Mouse (Mus musculus): Measurements from ENCODE around the gene Ccnk. TPM values are rescaled to one million over a fixed set of nuclear protein-coding genes. Genes with fewer than 3 reads are reported as not detected.

Gene Ccnk
- polyA plus RNA-seq, 1 experiment, result 35.6 TPM

DNA sequence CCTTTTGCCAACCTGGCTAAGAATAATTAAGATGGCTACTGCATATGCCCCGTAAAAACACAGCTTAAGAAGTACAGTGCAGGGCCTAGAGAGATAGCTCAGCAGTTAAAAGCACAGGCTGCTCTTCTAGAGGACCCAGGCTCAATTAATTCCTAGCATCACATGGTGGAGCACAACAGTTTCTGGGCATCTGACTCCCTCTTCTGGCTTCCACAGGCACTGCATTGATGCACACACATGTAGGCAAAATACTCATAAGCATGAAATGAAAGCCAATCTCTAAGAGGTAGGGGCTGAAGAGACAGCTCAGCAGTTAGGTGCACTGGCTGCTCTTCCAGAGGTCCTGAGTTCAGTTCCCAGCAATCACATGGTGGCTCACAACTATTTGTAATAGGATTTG is 17.3 kb upstream of the Ccnk start:
- TF ChIP-seq POLR2A (IDR thresholded peaks at IDR 0.05; ENCODE audit: low read depth, low read length) (no peak), CTCF (IDR thresholded peaks at IDR 0.05; ENCODE audit: borderline replicate concordance, insufficient read depth, low read length) (no peak)
- Histone ChIP-seq H3K27ac (ENCODE audit: insufficient read depth, low read length) (no peak overlapping the region), H3K4me1 (ENCODE audit: control insufficient read depth, insufficient read depth, low read length) (no peaks in the 10 kb centered on the region), H3K4me3 (ENCODE audit: insufficient read depth, low read length) (no peak overlapping the region)

DNA sequence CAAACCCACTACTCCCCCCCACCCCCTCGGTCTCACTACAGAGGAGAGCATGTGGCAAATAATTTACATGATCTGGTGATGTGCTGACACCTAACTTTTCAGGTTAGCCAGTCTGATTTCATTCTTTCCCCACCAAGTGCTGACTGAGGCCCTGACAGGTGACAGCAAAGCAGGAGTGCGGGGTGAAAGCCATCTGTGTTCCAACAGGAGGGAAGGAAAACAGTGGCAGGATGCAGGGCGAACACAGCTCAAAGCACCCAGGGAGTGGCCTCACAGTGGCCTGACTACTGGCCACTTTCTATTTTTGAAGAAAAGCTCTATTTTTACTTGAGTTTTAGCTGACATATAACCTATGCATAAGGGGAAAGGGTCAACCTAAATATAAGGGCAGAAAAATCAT is 15.7 kb upstream of the Ccnk start:
- H3K4me3 ChIP-seq (ENCODE audit: insufficient read depth, low read length), result no peak overlapping the region
- no peaks in the 10 kb centered on the region for H3K4me1 ChIP-seq (ENCODE audit: control insufficient read depth, insufficient read depth, low read length)
- TF ChIP-seq CTCF (IDR thresholded peaks at IDR 0.05; ENCODE audit: borderline replicate concordance, insufficient read depth, low read length), result no peak
- TF ChIP-seq POLR2A (IDR thresholded peaks at IDR 0.05; ENCODE audit: low read depth, low read length), result no peak
- H3K27ac ChIP-seq (ENCODE audit: insufficient read depth, low read length), result no peak overlapping the region

DNA sequence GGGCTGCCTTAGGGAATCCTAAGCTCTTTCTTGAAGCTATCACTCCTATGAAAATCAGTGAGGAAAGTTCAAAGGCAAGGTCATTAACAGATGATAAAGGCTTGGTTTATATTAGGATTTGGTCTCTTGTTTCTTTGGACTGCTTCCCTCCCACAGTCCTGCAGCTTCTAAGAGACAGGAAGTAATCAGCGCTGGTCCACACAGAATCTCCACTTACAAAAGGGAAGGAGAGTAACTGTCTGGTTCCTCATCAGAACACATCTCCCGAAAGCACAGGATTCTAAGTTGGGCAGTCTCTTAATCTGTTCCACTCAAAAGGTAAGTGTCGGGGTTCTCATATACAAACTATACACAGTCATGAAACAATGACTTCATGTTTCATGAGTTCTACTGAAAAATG is 10.5 kb upstream of the Ccnk start:
- H3K4me3 ChIP-seq (ENCODE audit: insufficient read depth, low read length), result no peak overlapping the region
- 0 out of 2 replicates have a peak, but pooled peaks cover 2% of the 10 kb centered on the region for H3K4me1 ChIP-seq (ENCODE audit: control insufficient read depth, insufficient read depth, low read length)
- H3K27ac ChIP-seq (ENCODE audit: insufficient read depth, low read length), result no peak overlapping the region
- no peak for TF ChIP-seq POLR2A (IDR thresholded peaks at IDR 0.05; ENCODE audit: low read depth, low read length)

DNA sequence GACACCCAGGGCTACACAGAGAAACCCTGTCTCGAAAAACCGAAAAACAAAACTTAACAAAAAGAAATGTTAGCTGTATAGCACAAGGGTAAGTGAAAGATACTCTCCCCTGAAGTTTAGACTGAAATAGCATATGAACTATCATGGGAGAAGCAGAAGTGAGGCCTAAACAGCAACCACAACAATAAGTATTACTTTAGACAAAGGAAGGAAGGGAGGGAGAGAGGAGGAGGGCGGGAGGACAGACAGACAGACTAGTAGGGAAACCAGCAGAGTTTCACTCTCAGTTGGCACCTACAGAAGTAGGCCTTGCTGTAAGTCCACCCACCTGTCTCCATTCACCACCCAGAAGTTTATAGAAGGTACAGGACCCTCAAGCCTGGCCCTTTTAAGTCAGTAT is 8.9 kb upstream of the Ccnk start:
- no peak overlapping the region for H3K4me3 ChIP-seq (ENCODE audit: insufficient read depth, low read length)
- H3K27ac ChIP-seq (ENCODE audit: insufficient read depth, low read length), result no peak overlapping the region
- 0 out of 2 replicates have a peak, but pooled peaks cover 2% of the 10 kb centered on the region for H3K4me1 ChIP-seq (ENCODE audit: control insufficient read depth, insufficient read depth, low read length)
- no peak for TF ChIP-seq CTCF (IDR thresholded peaks at IDR 0.05; ENCODE audit: borderline replicate concordance, insufficient read depth, low read length)
- TF ChIP-seq POLR2A (IDR thresholded peaks at IDR 0.05; ENCODE audit: low read depth, low read length), result no peak

DNA sequence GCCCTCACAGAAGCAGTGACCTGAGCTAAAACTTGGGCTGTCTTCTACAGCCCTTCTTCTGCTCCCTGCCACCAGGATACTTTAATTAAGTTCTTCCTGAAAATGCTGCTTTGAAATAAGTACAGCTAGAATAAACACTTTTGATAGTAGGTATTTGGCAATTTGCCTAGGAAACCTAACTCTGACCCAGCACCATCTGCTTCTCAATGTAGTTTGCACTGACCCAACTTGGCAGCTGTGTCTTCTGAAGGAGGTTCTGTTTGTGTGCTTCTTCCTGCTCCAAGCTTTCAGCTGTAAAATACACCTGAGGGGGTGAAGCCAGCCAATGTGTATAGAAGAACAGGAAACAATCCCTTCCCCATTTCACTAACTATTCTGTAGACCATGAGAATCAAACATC is 8.0 kb upstream of the Ccnk start:
- H3K4me1 ChIP-seq (ENCODE audit: control insufficient read depth, insufficient read depth, low read length), result peaks cover 3% of the 10 kb centered on the region; the same call in 1 of the 2 replicates
- TF ChIP-seq CTCF (IDR thresholded peaks at IDR 0.05; ENCODE audit: borderline replicate concordance, insufficient read depth, low read length) (no peak), POLR2A (IDR thresholded peaks at IDR 0.05; ENCODE audit: low read depth, low read length) (no peak)
- H3K4me3 ChIP-seq (ENCODE audit: insufficient read depth, low read length), result no peak overlapping the region
- no peak overlapping the region for H3K27ac ChIP-seq (ENCODE audit: insufficient read depth, low read length)

DNA sequence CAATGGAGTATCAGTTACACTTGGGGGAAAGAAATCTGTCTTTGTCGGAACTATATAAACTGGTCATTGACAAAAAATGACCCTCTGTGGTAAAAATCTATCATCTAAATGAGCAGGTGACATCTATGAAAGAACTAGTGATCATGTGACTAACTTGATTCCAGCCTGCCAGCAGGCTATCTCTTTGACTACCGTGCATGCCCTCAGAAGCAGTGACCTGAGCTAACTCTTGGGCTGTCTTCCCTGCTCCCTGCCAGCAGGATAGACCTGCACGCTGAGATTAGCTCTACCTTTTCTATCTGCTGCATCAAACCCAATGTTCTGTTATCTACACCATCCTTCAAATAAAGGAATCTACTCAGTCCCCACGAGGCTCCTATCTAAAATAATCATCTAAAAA is 6.7 kb upstream of the Ccnk start:
- peaks cover 5% of the 10 kb centered on the region for H3K4me1 ChIP-seq (ENCODE audit: control insufficient read depth, insufficient read depth, low read length)
- H3K27ac ChIP-seq (ENCODE audit: insufficient read depth, low read length), result no peak overlapping the region
- H3K4me3 ChIP-seq (ENCODE audit: insufficient read depth, low read length), result no peak overlapping the region
- no peak for TF ChIP-seq CTCF (IDR thresholded peaks at IDR 0.05; ENCODE audit: borderline replicate concordance, insufficient read depth, low read length)
- TF ChIP-seq POLR2A (IDR thresholded peaks at IDR 0.05; ENCODE audit: low read depth, low read length), result no peak

DNA sequence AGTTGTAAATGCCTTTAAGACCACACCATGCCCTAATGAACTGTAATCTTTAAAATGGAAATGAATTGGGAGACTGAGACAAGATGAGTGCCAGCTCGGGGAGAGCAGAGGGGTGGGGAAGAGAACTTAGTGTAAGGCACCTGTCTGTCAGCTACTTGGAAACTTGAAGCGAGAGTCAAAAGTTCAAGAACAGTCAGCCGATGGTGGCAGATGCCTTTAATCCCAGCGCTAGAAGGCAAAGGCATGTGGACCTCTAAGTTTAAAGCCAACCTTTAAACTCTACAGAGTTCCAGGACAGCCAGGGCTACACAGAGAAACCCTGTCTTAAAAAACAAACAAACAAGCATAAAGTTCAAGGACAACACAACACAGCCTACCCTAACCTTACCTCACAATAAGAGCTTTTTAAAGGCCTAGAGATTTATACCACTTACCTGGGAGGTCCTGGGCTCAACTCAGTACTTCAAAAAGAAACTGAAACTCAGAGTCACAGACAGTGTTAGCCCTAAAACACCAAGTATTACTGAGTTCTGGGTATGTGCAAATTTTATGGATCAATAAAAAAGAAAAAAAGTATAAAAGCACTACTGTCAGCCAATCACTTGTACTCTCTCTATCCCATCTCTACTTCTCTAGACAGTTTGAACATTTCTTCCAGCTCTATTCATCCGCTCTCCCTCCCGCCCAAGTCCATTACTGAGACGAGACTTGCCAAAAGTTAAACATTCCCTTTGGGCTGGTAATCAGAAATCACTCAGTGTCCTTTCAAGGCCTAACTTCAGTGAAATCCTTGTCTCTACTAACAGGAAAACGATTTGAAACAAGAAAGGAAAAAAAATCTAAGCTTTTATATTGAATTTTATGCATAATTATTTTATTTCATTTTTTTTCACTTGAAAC is 4.5 kb upstream of the Ccnk start:
- no peak overlapping the region for H3K4me3 ChIP-seq (ENCODE audit: insufficient read depth, low read length)
- no peak overlapping the region for H3K27ac ChIP-seq (ENCODE audit: insufficient read depth, low read length)
- TF ChIP-seq CTCF (IDR thresholded peaks at IDR 0.05; ENCODE audit: borderline replicate concordance, insufficient read depth, low read length) (no peak), POLR2A (IDR thresholded peaks at IDR 0.05; ENCODE audit: low read depth, low read length) (no peak)
- peaks cover 5% of the 10 kb centered on the region for H3K4me1 ChIP-seq (ENCODE audit: control insufficient read depth, insufficient read depth, low read length)

DNA sequence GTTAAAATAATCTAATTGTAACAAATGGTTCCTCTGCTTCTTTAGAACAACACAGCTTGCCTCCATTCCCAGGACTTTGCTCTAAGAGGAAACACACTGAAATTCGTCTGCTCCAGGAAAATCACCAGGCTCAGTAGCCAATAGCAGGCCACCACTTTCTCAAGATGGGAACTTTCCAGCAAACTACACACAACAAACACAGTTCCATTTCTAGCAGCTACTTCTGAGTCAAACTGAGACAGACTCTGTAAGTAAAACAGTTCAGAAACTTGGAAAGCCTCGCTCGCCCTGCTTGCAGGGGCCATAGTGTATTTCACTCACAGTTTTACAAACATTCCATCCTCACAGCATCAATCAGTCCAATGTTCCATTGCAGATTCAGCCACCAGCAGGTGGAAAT is 3.0 kb upstream of the Ccnk start:
- no peak overlapping the region for H3K27ac ChIP-seq (ENCODE audit: insufficient read depth, low read length)
- peaks cover 5% of the 10 kb centered on the region for H3K4me1 ChIP-seq (ENCODE audit: control insufficient read depth, insufficient read depth, low read length)
- no peak overlapping the region for H3K4me3 ChIP-seq (ENCODE audit: insufficient read depth, low read length)
- TF ChIP-seq CTCF (IDR thresholded peaks at IDR 0.05; ENCODE audit: borderline replicate concordance, insufficient read depth, low read length), result no peak
- TF ChIP-seq POLR2A (IDR thresholded peaks at IDR 0.05; ENCODE audit: low read depth, low read length), result no peak

DNA sequence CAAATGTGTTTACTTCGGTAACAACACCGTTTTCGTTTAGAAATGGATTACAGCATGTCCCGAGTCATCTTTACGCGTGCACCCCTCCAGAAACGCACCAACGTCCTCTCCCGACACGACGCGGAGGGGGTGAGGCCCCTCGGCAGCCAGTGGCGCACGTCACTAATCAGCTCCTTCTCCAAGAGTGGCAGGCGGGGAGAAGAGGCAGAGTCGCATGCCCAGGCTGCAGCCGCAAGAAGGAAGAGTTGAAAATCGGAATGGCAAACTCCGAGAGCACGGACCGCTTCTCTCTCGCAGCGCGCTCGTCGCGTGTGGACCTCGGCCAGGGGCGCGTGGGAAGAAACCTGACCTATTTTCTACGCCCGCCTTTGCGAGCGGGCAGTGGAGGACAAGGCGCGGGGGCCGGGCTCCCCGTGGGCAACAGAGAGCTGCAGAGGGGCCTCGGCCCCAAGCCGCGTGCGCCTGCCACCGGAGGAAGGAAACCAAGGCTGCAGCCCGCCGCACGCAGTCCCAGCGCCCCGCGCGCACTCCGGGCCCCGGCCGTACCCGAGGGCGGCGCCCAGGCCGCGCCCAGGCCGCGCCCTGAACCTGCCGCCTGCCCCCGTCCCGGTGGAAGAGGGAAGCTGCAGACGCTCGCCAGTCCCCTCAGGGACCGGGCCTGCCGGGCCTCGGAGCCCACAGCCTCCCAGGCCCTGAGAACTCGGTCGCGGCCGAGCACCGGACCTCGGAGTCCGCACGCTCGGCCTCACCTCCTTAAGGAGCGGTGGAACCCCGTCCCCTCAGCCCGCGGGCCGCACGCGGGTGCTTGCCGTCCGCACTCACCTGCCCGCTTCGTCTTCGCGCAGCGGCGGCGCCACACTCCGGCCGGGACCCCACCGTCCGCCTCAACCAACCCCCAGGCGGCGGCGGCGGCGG is 791 bp upstream of the Ccnk start:
- peaks cover 3% of the 10 kb centered on the region for H3K4me1 ChIP-seq (ENCODE audit: control insufficient read depth, insufficient read depth, low read length)
- H3K4me3 ChIP-seq (ENCODE audit: insufficient read depth, low read length), result peak overlapping the region; percentile 91
- TF ChIP-seq CTCF (IDR thresholded peaks at IDR 0.05; ENCODE audit: borderline replicate concordance, insufficient read depth, low read length) (no peak), POLR2A (IDR thresholded peaks at IDR 0.05; ENCODE audit: low read depth, low read length) (peak; percentile 56)
- H3K27ac ChIP-seq (ENCODE audit: insufficient read depth, low read length), result peak overlapping the region; percentile 76

DNA sequence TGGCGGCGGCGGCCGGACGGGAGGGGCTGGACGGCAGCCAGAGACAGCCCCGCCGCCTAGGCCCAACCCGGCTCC is 296 bp upstream of the Ccnk start, which contains the start of gene Setd3:
TSS of gene Setd3 (minus strand) at position 69 of the 75 bp plus-strand sequence.
- Histone ChIP-seq H3K4me3 (ENCODE audit: insufficient read depth, low read length) (peak within 1 kb of the TSS; percentile 99), H3K4me1 (ENCODE audit: control insufficient read depth, insufficient read depth, low read length) (peaks cover 3% of the 10 kb centered on the region), H3K27ac (ENCODE audit: insufficient read depth, low read length) (peak within 1 kb of the TSS; percentile 76)
- TF ChIP-seq POLR2A (IDR thresholded peaks at IDR 0.05; ENCODE audit: low read depth, low read length) (no peak), CTCF (IDR thresholded peaks at IDR 0.05; ENCODE audit: borderline replicate concordance, insufficient read depth, low read length) (no peak)

Data from embryonic fibroblast, embryonic 13.5 days (primary cell).